ENCODE assay signal across 8 mouse cellular contexts in genomic region chr8:106619549-106620245, GRCm38 (mm10). TPM values are rescaled to one million over a fixed set of nuclear protein-coding genes. Genes with fewer than 3 reads are reported as not detected.
DNase-seq lines count a peak whose midpoint lies in the region; ATAC-seq and TF ChIP-seq lines count a peak whose summit lies in the region.

No protein-coding gene starts in this region.

- no peak for DNase-seq in midbrain, embryonic 14.5 days
- peak; percentile 55 for DNase-seq in embryo, embryonic 9.5 days (ENCODE audit: extremely low spot score)
- DNase-seq in heart, postnatal 10 days, result peak; percentile 50 to 69
- DNase-seq in limb, embryonic 14.5 days (ENCODE audit: low spot score), result peak; percentile 82
- peak; percentile 29 for DNase-seq in skeletal muscle tissue, adult 2 months (ENCODE audit: low read depth, low spot score)
- no peak for DNase-seq in natural killer cell, adult 2 months (ENCODE audit: low spot score in 2 of 2)
- DNase-seq in frontal cortex, postnatal 25 days (ENCODE audit: low spot score in 2 of 2), result no peak

- no peak for TF ChIP-seq POLR2A in limb, embryonic 14.5 days (IDR thresholded peaks at IDR 0.05; ENCODE audit: borderline replicate concordance, extremely low read depth, insufficient read depth, insufficient read length)

- H3K4me1 ChIP-seq in midbrain, embryonic 13.5 days (replicated peaks), result peaks cover 6% of the 10 kb centered on the region
- no peaks in the 10 kb centered on the region for H3K4me1 ChIP-seq in midbrain, embryonic 14.5 days (ENCODE audit: control insufficient read depth, insufficient read depth, low read length)
- H3K4me1 ChIP-seq in limb, embryonic 14.5 days (ENCODE audit: control insufficient read depth, insufficient read depth, low read length), result peaks cover 22% of the 10 kb centered on the region

- ATAC-seq in midbrain, embryonic 13.5 days, result peak; percentile 45
- no peak for ATAC-seq in midbrain, embryonic 14.5 days (ENCODE audit: low FRiP score, low TSS enrichment)
- ATAC-seq in limb, embryonic 14.5 days (ENCODE audit: low FRiP score, low read depth), result peak; percentile 71

- intact Hi-C loops in heart, postnatal 10 days (cut with DNase I), result no loop called here

- H3K27me3 ChIP-seq in midbrain, embryonic 13.5 days, result 0 out of 2 replicates have a peak, but pooled peaks cover 4% of the 10 kb centered on the region
- no peaks in the 10 kb centered on the region for H3K27me3 ChIP-seq in midbrain, embryonic 14.5 days (ENCODE audit: control insufficient read depth, insufficient read depth, low read length)
- H3K27me3 ChIP-seq in limb, embryonic 14.5 days (ENCODE audit: control insufficient read depth, insufficient read depth, low read length), result no peaks in the 10 kb centered on the region

- H3K4me3 ChIP-seq in midbrain, embryonic 13.5 days (replicated peaks), result no peak overlapping the region
- H3K4me3 ChIP-seq in midbrain, embryonic 14.5 days (replicated peaks; ENCODE audit: low read depth, low read length), result no peak overlapping the region
- no peak overlapping the region for H3K4me3 ChIP-seq in limb, embryonic 14.5 days (replicated peaks; ENCODE audit: low read length)

- no peak overlapping the region for H3K4me2 ChIP-seq in midbrain, embryonic 13.5 days (replicated peaks)
- H3K4me2 ChIP-seq in midbrain, embryonic 14.5 days (ENCODE audit: low read length), result no peak overlapping the region
- no peak overlapping the region for H3K4me2 ChIP-seq in limb, embryonic 14.5 days (replicated peaks; ENCODE audit: low read depth, low read length, severe bottlenecking)

- no peaks in the 10 kb centered on the region for H3K36me3 ChIP-seq in midbrain, embryonic 13.5 days
- H3K36me3 ChIP-seq in midbrain, embryonic 14.5 days (ENCODE audit: control insufficient read depth, insufficient read depth, low read length), result no peaks in the 10 kb centered on the region
- no peaks in the 10 kb centered on the region for H3K36me3 ChIP-seq in limb, embryonic 14.5 days (ENCODE audit: control insufficient read depth, insufficient read depth, low read length)

- H3K9ac ChIP-seq in midbrain, embryonic 13.5 days (replicated peaks), result no peak overlapping the region
- H3K9ac ChIP-seq in midbrain, embryonic 14.5 days (replicated peaks; ENCODE audit: low read length), result no peak overlapping the region
- H3K9ac ChIP-seq in limb, embryonic 14.5 days (ENCODE audit: low read depth, low read length, severe bottlenecking), result no peak overlapping the region

- 61% methylated on average over 9 of the region's 9 CpGs for WGBS in midbrain, embryonic 13.5 days
- 68% methylated on average over 9 of the region's 9 CpGs for WGBS in midbrain, embryonic 14.5 days
- WGBS in limb, embryonic 14.5 days, result 39% methylated on average over 7 of the region's 9 CpGs

- no peak overlapping the region for H3K27ac ChIP-seq in midbrain, embryonic 13.5 days
- H3K27ac ChIP-seq in midbrain, embryonic 14.5 days (replicated peaks; ENCODE audit: low read depth, low read length), result no peak overlapping the region
- H3K27ac ChIP-seq in limb, embryonic 14.5 days (replicated peaks; ENCODE audit: low read depth, low read length), result no peak overlapping the region

- no peaks in the 10 kb centered on the region for H3K9me3 ChIP-seq in midbrain, embryonic 13.5 days
- no peaks in the 10 kb centered on the region for H3K9me3 ChIP-seq in midbrain, embryonic 14.5 days (ENCODE audit: control insufficient read depth, low read length)
- no peaks in the 10 kb centered on the region for H3K9me3 ChIP-seq in limb, embryonic 14.5 days (ENCODE audit: control insufficient read depth, low read length)

RNA-seq across cellular contexts. Expression of gene Cdh1, which starts 16.5 kb away (rescaled TPM):
- 3.3 and 4.0 TPM in 2 replicates for polyA plus RNA-seq in midbrain, embryonic 13.5 days (2015; fragmentation: Nextera tagmentation; extraction: Ambion mirVana)
- polyA plus RNA-seq in midbrain, embryonic 14.5 days (2014; fragmentation: Nextera tagmentation; extraction: Ambion mirVana), result 0.26 and 1.9 TPM in 2 replicates
- under 1 TPM; 0.07 to 0.26 TPM for total RNA-seq in heart, postnatal 10 days (2021)
- 21.7 and 25.2 TPM in 2 replicates for polyA plus RNA-seq in limb, embryonic 14.5 days (2012; rRNA removed)
- 56.1 and 58.6 TPM in 2 replicates for polyA plus RNA-seq in limb, embryonic 14.5 days (2014; fragmentation: Nextera tagmentation; extraction: Ambion mirVana)

RNA-seq across cellular contexts. Expression of gene Gm10073, which starts 46.4 kb away (rescaled TPM):
- 7.6 and 9.2 TPM in 2 replicates for polyA plus RNA-seq in midbrain, embryonic 13.5 days (2015; fragmentation: Nextera tagmentation; extraction: Ambion mirVana)
- 6.4 and 8.2 TPM in 2 replicates for polyA plus RNA-seq in midbrain, embryonic 14.5 days (2014; fragmentation: Nextera tagmentation; extraction: Ambion mirVana)
- total RNA-seq in heart, postnatal 10 days (2021), result 100 to 1,000 TPM; 112 to 113 TPM
- polyA plus RNA-seq in limb, embryonic 14.5 days (2012; rRNA removed), result 27.8 and 43.1 TPM in 2 replicates
- 11.1 and 15.2 TPM in 2 replicates for polyA plus RNA-seq in limb, embryonic 14.5 days (2014; fragmentation: Nextera tagmentation; extraction: Ambion mirVana)

Comparison
In these comparisons a context has a peak if more than half of its experiments do, and no peak if none do; other contexts are left out.
1. DNase-seq: peak in embryo, embryonic 9.5 days (single experiment), heart, postnatal 10 days (2 of 2), limb, embryonic 14.5 days (single experiment) and skeletal muscle tissue, adult 2 months (single experiment); none in midbrain, embryonic 14.5 days (single experiment), natural killer cell, adult 2 months (0 of 2) and frontal cortex, postnatal 25 days (0 of 2).